Mouse (Mus musculus) heart, postnatal 36 days (tissue): ENCODE data around the gene Cant1. TPM values are rescaled to one million over a fixed set of nuclear protein-coding genes. Genes with fewer than 3 reads are reported as not detected.
A peak's percentile ranks its signal among the peaks of the same experiment; 100 is the strongest.
"Not testable (repeated sequence)": the region's sequence is repeated elsewhere in the genome, so short reads cannot be mapped to it uniquely, and the experiment has no call there.

ENCODE experiments used
- DNase-seq, 2 experiments: peaks; one replicate each; pipeline ENCODE4 v3.0.0; 2021 to 2022
- intact Hi-C: fragments of 180-260 bp; cut with DNase I; formaldehyde crosslinking; loops from one replicate; pipeline ENCODE4 v1.15.1; 2025
- total RNA-seq, 2 experiments: library from RNA; stranded (reverse); gene quantifications; 2 replicates each; pipeline ENCODE4 v1.2.3; 2021

Cant1 gene
- total RNA-seq, 2 experiments from 2014 or later: 16.4 to 18.3 TPM

- DNase-seq: no peak
- intact Hi-C loops: no loop called here
These were observed 9.5 kb downstream of the Cant1 start for GRCm38 (mm10) chr11:118409106-118410072.

GRCm38 (mm10) chr11:118408051-118408740 is 10.7 kb downstream of the Cant1 start:
- no peak for DNase-seq
- intact Hi-C loops: no loop called here

GRCm38 (mm10) chr11:118407318-118407910 is 11.5 kb downstream of the Cant1 start:
- intact Hi-C loops: no loop called here
- DNase-seq: peak in 1 of 2 experiments; percentile 64

GRCm38 (mm10) chr11:118406521-118406920 is 12.4 kb downstream of the Cant1 start:
- DNase-seq: no peak
- intact Hi-C loops: no loop called here

GRCm38 (mm10) chr11:118405311-118405710 is 13.6 kb downstream of the Cant1 start:
- no peak for DNase-seq
- intact Hi-C loops: no loop called here

- no peak for DNase-seq
- intact Hi-C loops: no loop called here
These were observed 14.7 kb downstream of the Cant1 start for GRCm38 (mm10) chr11:118403951-118404899.

- no peak for DNase-seq
- intact Hi-C loops: no loop called here
These were observed 15.7 kb downstream of the Cant1 start for GRCm38 (mm10) chr11:118403183-118403582.

- DNase-seq: peak; percentile 65 to 71
- intact Hi-C loops: no loop called here
These were observed 17.1 kb downstream of the Cant1 start, which contains the start of gene Lgals3bp for GRCm38 (mm10) chr11:118401760-118402280. Gene Lgals3bp (minus strand): TSS chr11:118402092.

- intact Hi-C loops: no loop called here
- DNase-seq: no peak
These were observed 17.7 kb downstream of the Cant1 start for GRCm38 (mm10) chr11:118401195-118401594.

GRCm38 (mm10) chr11:118400566-118400936 is 18.3 kb downstream of the Cant1 start:
- peak; percentile 43 to 45 for DNase-seq

GRCm38 (mm10) chr11:118399891-118400565 is 18.9 kb downstream of the Cant1 start:
- intact Hi-C loops: no loop called here

More at GRCm38 (mm10) chr11:118400566-118400936, 18.3 kb downstream of the Cant1 start:
- intact Hi-C loops: no loop called here

GRCm38 (mm10) chr11:118397806-118398530 is 20.9 kb downstream of the Cant1 start:
- DNase-seq: no peak
- intact Hi-C loops: no loop called here

More at GRCm38 (mm10) chr11:118399891-118400565, 18.9 kb downstream of the Cant1 start:
- no peak for DNase-seq

GRCm38 (mm10) chr11:118394538-118394937 is 24.3 kb downstream of the Cant1 start:
- intact Hi-C loops: no loop called here
- DNase-seq: no peak

GRCm38 (mm10) chr11:118393991-118394390 is 24.9 kb downstream of the Cant1 start:
- intact Hi-C loops: no loop called here
- no peak for DNase-seq

- intact Hi-C loops, DNase-seq: not testable (repeated sequence)
These were observed 31.1 kb downstream of the Cant1 start for GRCm38 (mm10) chr11:118387816-118388215.

GRCm38 (mm10) chr11:118379251-118380009 is 39.5 kb downstream of the Cant1 start:
- intact Hi-C loops: loop anchor here (1.0 to 2.0 kb wide), 2 partner anchors 62 to 295 kb away; no protein-coding TSS in a partner anchor
- peak; percentile 87 to 91 for DNase-seq

GRCm38 (mm10) chr11:118378656-118379055 is 40.2 kb downstream of the Cant1 start:
- DNase-seq: no peak
- intact Hi-C loops: loop anchor here (1.0 to 2.0 kb wide), 2 partner anchors 61 to 294 kb away; no protein-coding TSS in a partner anchor
